Mouse (Mus musculus) hindbrain, postnatal 0 days (tissue): ENCODE measurements around the gene Gpr176. TPM values are rescaled to one million over a fixed set of nuclear protein-coding genes. Genes with fewer than 3 reads are reported as not detected.

Experiments
- ATAC-seq: fragments of 200-750 bp; cut with Nextera tagmentation; 2 replicates; pipeline ENCODE4 v1.8.0; 2017; ENCODE audit warnings: mild to moderate bottlenecking, moderate TSS enrichment, moderate library complexity
- DNase-seq: peaks from one replicate; pipeline ENCODE4 v3.0.0-alpha.2; 2015; ENCODE audit warnings: low spot score
- H3K27ac ChIP-seq: fragments of 300-500 bp; sonication (generic); 2 replicates; pipeline ENCODE4 v1.5.1; 2014; ENCODE audit warnings: mild to moderate bottlenecking
- H3K27me3 ChIP-seq: fragments of 300-500 bp; sonication (generic); 2 replicates; pipeline ENCODE4 v1.6.1; 2014; ENCODE audit warnings: low read length, mixed read lengths; ENCODE audit not compliant: insufficient read depth
- H3K36me3 ChIP-seq: fragments of 300-500 bp; sonication (generic); 2 replicates; pipeline ENCODE4 v1.6.1; 2014; ENCODE audit warnings: low read length, mixed read lengths; ENCODE audit not compliant: insufficient read depth
- H3K4me1 ChIP-seq: fragments of 300-500 bp; sonication (generic); 2 replicates; pipeline ENCODE4 v1.6.1; 2014; ENCODE audit warnings: antibody characterized with exemption, low read length, mixed read lengths; ENCODE audit not compliant: insufficient read depth
- H3K4me2 ChIP-seq: fragments of 300-500 bp; sonication (generic); 2 replicates; pipeline ENCODE4 v1.6.1; 2014; ENCODE audit warnings: low read depth, mild to moderate bottlenecking, low read length, moderate library complexity, mixed read lengths
- H3K4me3 ChIP-seq: fragments of 300-500 bp; sonication (generic); 2 replicates; pipeline ENCODE4 v1.5.1; 2014; ENCODE audit warnings: low read length
- H3K9ac ChIP-seq: fragments of 300-500 bp; sonication (generic); replicated peaks from 2 replicates; pipeline ENCODE4 v1.6.1; 2014; ENCODE audit warnings: mild to moderate bottlenecking, low read length, moderate library complexity, mixed read lengths
- H3K9me3 ChIP-seq: fragments of 300-500 bp; sonication (generic); 2 replicates; pipeline ENCODE4 v1.6.1; 2016; ENCODE audit warnings: low read length, mixed read lengths
- CTCF ChIP-seq: IDR thresholded peaks from 2 replicates; pipeline ENCODE4 v1.5.1; 2016; ENCODE audit warnings: antibody characterized with exemption, control low read depth, low read depth
- WGBS: fragments of 180-500 bp; shearing (Covaris S2); extraction: QIAGEN DNeasy Blood & Tissue Kit; methylation state at CpG from one replicate; pipeline ENCODE4 v1.1.7; 2014; 5-methylcytosine and 5-hydroxymethylcytosine counted together
- polyA plus RNA-seq: library from polyadenylated mRNA; unstranded; fragments of >200 nt; fragmentation: Nextera tagmentation; extraction: Ambion mirVana; gene quantifications from 2 replicates; pipeline ENCODE4 v1.2.1, GENCODE M21; 2015
- total RNA-seq: library from RNA; depleted of rRNA; stranded (reverse); fragments of >200 nt; gene quantifications from 2 replicates; pipeline ENCODE4 v1.2.3, GENCODE M21; 2014

Gpr176 gene
- total and polyA plus RNA-seq, 2 experiments from 2014 or later: 8.4 to 11.6 TPM

DNA sequence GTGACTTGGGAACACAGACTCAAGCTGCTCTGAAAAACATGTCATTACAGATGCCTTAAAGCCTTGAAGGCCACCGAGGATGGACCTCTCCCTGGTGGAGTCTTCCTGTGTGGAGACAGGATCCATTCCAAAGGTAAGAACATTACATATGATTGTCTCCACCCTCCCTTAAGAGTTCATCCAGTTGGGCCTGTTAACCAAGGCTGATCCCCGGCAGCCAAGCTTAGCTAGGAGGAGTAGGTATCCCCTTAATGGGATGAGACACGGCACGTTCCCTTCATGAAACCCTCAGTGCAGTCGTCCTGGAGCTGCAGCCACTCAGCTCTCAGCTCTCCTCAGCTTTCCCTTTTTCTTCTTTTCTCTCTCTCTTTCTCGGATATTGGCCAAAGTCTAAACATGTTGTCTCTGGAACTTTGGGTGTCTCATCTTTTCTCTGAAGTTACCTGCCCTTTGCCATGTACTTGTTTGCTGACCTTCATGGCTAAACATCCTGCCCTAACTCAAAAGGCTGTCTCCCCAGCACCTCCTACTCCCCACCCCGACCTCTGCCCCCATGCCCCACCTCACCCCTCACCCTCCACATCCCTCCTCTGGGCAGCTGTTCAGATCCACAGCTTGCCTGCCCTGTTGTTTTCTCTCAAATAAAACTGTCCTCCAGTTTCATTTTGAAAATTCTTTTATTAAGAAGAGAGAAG is 67.2 kb downstream of the Gpr176 start:
- no peak for DNase-seq
- H3K4me1 ChIP-seq: 0 out of 2 replicates have a peak, but pooled peaks cover 4% of the 10 kb centered on the region
- no peak for TF ChIP-seq CTCF
- H3K27me3 ChIP-seq: no peaks in the 10 kb centered on the region
- no peak overlapping the region for H3K4me3 ChIP-seq
- no peak overlapping the region for H3K27ac ChIP-seq
- no peaks in the 10 kb centered on the region for H3K9me3 ChIP-seq
- no peak overlapping the region for H3K9ac ChIP-seq
- no peak for ATAC-seq
- 74% methylated on average over 7 of the region's 7 CpGs for WGBS
- H3K36me3 ChIP-seq: no peaks in the 10 kb centered on the region
- H3K4me2 ChIP-seq: no peak overlapping the region

DNA sequence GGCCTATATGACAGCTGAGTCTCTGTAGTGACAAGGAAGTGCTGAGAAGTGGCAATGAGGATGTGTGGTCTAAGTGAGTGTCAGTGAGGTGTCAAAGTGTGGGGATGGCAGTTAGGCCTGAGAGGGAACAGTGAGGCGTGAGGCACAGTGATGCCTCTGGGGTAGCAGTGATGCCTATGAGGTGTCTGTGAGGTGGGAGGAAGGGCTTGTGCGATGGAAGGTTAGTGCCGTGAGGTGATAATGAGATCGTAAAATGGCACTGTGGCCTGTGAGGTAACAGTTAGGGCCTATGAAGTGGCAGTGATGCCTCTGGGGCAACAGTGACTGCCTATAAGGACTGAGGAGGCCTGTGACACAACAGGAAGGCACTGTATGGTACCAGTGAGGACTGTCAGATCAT is 69.8 kb downstream of the Gpr176 start:
- no peak overlapping the region for H3K4me3 ChIP-seq
- WGBS: 94% methylated on average over 4 of the region's 4 CpGs
- no peaks in the 10 kb centered on the region for H3K27me3 ChIP-seq
- 0 out of 2 replicates have a peak, but pooled peaks cover 4% of the 10 kb centered on the region for H3K4me1 ChIP-seq
- H3K4me2 ChIP-seq: no peak overlapping the region
- no peak for DNase-seq
- H3K9me3 ChIP-seq: no peaks in the 10 kb centered on the region
- no peak for TF ChIP-seq CTCF
- H3K36me3 ChIP-seq: no peaks in the 10 kb centered on the region
- H3K27ac ChIP-seq: no peak overlapping the region
- ATAC-seq: no peak
- no peak overlapping the region for H3K9ac ChIP-seq

DNA sequence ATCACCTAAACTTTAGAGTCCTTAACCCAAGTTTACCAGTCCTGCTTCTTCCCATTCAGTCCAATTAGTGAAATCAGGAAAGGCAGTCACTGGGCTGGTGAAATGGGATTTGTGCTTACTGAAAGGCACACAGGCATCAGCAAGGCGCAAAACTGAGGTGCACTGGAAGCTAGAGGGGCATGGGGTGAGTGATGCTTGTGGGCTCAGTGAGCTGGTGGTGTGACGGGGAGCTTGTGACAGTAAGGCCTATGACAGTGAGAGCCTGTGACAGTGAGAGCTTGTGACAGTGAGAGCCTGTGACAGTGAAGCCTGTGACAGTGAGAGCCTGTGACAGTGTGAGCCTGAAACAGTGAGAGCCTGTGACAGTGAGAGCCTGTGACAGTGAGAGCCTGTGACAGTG is 71.6 kb downstream of the Gpr176 start:
- no peak for TF ChIP-seq CTCF
- 86% methylated on average over 2 of the region's 2 CpGs for WGBS
- DNase-seq: no peak
- Histone ChIP-seq H3K9me3 (no peaks in the 10 kb centered on the region), H3K9ac (no peak overlapping the region), H3K27ac (no peak overlapping the region), H3K4me2 (no peak overlapping the region), H3K36me3 (no peaks in the 10 kb centered on the region), H3K4me3 (no peak overlapping the region), H3K4me1 (no peaks in the 10 kb centered on the region), H3K27me3 (no peaks in the 10 kb centered on the region)
- no peak for ATAC-seq

DNA sequence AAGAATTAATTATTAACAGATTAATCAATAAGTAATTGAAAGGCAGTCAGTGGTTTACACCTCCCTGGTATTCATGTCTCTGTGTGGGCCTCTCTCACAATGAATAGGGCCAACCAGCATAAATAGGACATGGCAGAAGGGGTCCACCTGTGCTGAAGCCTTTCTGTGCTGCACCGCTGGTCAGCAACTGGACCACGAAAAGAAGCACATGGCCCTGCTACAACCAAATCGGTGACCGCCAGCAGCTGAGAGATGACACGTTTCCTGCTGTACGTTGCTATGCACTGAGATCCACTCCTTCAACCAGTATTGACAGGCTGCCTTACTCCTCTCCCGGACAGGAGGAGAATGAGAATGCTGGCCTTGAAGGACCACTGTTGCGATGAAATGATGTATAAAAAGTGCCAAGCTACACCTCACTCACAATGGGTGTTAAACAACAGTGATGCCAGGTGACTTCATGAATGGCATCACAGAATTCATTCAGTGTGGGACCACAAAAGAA is 72.1 kb downstream of the Gpr176 start:
- Histone ChIP-seq H3K27me3 (no peaks in the 10 kb centered on the region), H3K27ac (no peak overlapping the region), H3K4me2 (no peak overlapping the region), H3K36me3 (no peaks in the 10 kb centered on the region), H3K9ac (no peak overlapping the region), H3K9me3 (no peaks in the 10 kb centered on the region), H3K4me3 (no peak overlapping the region), H3K4me1 (no peaks in the 10 kb centered on the region)
- 0 out of 2 replicates have a peak, but pooled peaks have one; percentile 27 for ATAC-seq
- no peak for DNase-seq
- 64% methylated on average over 8 of the region's 8 CpGs for WGBS
- TF ChIP-seq CTCF: no peak

- H3K27me3 ChIP-seq: no peaks in the 10 kb centered on the region
- DNase-seq (no peak), ATAC-seq (no peak)
- no peaks in the 10 kb centered on the region for H3K36me3 ChIP-seq
- H3K27ac ChIP-seq: no peak overlapping the region
- no peak for TF ChIP-seq CTCF
- H3K9ac ChIP-seq: no peak overlapping the region
- H3K4me3 ChIP-seq: no peak overlapping the region
- no peak overlapping the region for H3K4me2 ChIP-seq
- WGBS: 96% methylated on average over 2 of the region's 2 CpGs
- no peaks in the 10 kb centered on the region for H3K4me1 ChIP-seq
- H3K9me3 ChIP-seq: no peaks in the 10 kb centered on the region
These were observed 73.2 kb downstream of the Gpr176 start for GRCm38 (mm10) chr2:118299981-118300380.

- no peak for ATAC-seq
- Histone ChIP-seq H3K4me3 (no peak overlapping the region), H3K36me3 (no peaks in the 10 kb centered on the region), H3K27ac (no peak overlapping the region), H3K4me1 (no peaks in the 10 kb centered on the region), H3K9ac (no peak overlapping the region), H3K9me3 (no peaks in the 10 kb centered on the region), H3K27me3 (no peaks in the 10 kb centered on the region), H3K4me2 (no peak overlapping the region)
- TF ChIP-seq CTCF: no peak
- WGBS: 63% methylated on average over 4 of the region's 4 CpGs
- no peak for DNase-seq
These were observed 74.6 kb downstream of the Gpr176 start for GRCm38 (mm10) chr2:118298601-118299000.

DNA sequence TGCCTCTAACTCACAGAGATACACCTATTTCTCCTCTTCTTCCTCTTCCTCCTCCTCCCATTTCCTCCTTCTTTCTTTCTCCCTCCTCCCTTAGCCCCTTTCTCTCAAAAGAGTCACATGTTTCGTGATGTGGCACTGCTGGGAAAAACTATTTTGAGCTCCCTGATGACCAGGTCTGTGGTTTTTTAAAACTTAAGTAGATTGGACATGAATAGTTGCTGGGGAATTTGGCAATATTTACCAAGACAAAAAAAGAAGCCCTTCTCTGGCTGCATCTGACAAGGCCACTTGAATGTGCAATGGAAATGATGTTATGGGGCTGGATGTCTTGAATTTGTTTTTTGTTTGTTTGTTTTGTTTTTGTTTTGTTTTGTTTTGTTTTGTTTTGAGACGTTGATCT is 75.3 kb downstream of the Gpr176 start:
- no peak overlapping the region for H3K9ac ChIP-seq
- H3K4me1 ChIP-seq: no peaks in the 10 kb centered on the region
- no peak overlapping the region for H3K4me3 ChIP-seq
- no peak for TF ChIP-seq CTCF
- WGBS: 80% methylated on average over 2 of the region's 2 CpGs
- H3K4me2 ChIP-seq: no peak overlapping the region
- DNase-seq: no peak
- ATAC-seq: no peak
- no peaks in the 10 kb centered on the region for H3K36me3 ChIP-seq
- H3K27me3 ChIP-seq: no peaks in the 10 kb centered on the region
- H3K27ac ChIP-seq: no peak overlapping the region
- no peaks in the 10 kb centered on the region for H3K9me3 ChIP-seq
